Mouse (Mus musculus): ENCODE data around the gene Mcrip1.
"Not testable (repeated sequence)": the region's sequence is repeated elsewhere in the genome, so short reads cannot be mapped to it uniquely, and the experiment has no call there.

Mcrip1 gene

DNA sequence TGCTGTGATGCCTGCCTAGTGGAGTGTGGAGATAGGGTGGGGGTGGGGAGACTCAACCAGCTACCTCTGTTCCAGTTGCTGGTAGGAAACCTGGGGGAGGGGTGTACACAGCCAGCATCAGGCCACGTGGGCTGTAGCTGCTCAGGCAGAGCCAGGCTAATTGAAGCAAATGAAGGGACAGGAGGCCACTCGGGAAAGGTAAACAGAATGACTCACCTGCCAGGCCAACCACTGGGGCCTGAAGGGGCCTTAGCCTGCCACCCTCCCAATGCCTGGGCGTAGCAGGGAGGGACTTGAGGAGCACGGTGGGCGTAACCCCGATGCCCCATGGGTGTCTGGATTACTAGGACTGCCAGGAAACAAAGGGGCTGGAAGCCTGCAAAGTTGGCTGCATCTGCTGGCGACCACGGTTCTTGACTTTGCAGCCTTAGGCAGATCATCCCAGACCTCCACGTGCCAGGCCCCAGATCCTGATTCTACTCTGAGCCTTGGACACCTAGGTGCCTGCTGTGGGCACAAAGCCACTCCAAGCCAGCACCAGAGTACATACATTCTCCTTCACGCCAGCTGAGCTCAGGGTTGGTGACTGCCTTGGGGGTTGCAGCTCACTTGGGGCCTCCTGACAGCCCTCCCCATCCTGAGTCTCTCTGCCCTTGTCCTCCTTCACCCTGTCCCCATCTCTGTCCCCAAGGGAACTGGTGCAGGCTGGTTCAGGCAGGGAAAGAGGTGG, 10.1 kb downstream of the Mcrip1 start:
- DNase-seq = peak; percentile 85

DNA sequence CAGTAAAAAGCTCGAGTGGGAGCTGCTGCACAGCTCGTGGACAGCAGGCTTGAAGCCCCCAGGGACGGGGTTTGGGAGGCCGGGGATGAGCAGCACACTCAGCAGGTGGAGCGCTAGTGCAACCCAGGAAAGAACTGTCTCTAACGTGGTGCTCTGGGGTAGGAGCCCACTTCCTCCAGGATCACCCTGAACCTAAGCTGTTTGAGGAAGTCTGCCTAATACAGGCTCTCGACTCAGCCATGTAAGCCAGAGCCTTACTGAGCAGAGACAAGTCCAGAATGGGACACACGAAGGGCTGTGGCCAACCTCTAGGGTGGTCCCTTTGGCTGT, 10.6 kb downstream of the Mcrip1 start:
- no peak for DNase-seq

DNA sequence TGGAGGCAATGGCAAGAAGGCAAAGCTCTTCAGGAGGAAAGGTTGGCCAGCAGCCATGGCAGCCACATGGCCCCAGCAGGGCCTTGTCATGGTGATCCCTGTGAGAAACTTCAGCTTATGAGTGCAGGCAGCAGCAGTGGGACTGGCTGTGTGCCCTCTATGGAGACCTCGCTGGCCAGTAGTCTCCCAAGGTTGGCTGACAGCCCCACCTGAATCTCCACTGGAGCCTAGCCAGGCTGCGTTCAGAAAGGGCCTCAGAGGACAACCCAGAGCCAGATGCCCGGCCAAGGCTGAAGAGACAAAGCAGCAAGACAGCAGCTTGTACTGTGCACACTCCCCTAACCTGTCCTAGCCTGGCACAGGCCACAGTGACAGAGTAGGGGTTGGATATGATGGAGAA, 11.0 kb downstream of the Mcrip1 start:
- peak; percentile 89 for DNase-seq

DNA sequence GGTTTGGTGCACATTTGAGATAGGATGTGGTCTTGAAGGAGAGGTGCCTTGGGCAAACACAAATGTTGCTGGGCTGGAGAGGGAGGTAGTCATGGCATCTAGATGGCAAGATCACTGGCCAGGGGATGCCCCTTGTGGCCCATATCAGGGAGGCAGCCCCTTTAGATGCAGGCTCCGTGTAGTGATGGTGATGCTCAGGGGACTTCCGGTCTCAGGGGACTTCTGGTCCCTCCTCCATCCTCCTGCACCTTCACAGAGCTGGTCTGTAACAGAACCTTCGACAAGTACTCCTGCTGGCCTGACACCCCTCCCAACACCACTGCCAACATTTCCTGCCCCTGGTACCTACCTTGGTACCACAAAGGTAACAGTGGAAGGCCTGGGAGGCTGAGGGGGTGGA, 13.7 kb downstream of the Mcrip1 start:
- no peak for DNase-seq

GRCm38 (mm10) chr11:120535145-120535544, 14.4 kb downstream of the Mcrip1 start:
- no peak for DNase-seq

DNA sequence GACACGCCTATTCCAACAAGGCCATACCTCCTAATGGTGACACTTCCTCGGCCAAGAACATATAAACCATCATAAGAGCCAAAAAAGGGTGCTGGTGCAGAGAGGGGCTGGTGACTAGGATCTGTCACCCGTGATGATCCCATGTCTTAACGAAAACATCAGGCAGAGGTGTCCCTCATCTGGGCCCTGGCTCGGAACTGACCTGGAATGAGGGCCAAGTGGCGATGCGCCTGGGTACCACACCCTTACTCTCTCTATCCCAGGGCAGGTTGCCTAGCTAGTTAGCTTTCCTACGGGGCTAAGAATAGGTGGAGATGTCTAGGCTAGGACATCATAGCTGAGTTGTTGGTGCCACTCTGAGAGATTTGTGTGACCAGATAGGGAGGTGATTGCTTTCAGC, 15.4 kb downstream of the Mcrip1 start:
- no peak for DNase-seq

- peak; percentile 36 for DNase-seq
Observed at GRCm38 (mm10) chr11:120531646-120532045, 17.9 kb downstream of the Mcrip1 start.

DNA sequence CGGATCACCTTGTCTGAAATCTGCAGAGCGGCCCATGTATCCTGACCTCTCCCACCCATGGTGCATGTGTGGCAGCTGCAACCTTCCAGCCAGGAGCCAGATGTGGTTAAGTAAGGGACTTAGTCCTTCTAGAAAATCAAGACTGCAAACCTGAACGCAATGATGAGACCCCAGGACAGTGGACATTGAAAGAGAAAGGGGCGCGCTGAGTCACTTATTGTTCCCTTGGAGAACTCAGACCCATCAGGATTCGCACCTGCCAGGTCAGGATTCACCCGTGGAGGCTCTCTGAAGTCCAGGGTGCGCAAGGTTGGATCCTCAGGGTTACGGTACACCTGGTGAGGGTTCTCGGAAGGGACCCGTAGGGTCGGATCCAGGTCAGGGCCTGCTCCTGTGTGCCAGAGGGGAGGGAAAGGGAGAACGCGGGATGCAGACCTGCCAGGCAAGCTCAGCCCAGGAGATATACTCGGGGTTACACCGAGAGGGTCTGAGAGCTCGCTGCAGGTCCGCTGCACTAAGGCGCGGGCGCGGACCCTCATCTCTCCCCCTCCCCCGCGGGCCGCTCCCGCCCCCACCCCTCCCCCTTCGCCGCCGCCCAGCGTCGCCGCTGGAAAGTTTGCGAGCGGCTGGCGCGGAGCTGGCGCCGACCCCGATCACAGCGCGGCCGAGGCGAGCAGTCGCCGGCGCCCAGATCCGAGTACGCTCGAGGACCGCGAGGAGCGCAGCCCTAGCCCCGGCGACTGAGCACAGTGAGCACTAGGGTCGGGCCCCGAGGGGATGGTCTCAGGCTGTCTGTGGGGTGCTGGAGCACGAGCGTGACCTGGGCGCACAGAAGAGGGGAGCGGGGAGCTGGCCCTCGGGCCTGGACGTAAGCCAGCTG, 19.2 kb downstream of the Mcrip1 start, which contains the start of gene Gcgr:
Gene Gcgr, plus strand, starts transcription at position 615 of the 880 bp plus-strand sequence.
- no peak for DNase-seq

DNA sequence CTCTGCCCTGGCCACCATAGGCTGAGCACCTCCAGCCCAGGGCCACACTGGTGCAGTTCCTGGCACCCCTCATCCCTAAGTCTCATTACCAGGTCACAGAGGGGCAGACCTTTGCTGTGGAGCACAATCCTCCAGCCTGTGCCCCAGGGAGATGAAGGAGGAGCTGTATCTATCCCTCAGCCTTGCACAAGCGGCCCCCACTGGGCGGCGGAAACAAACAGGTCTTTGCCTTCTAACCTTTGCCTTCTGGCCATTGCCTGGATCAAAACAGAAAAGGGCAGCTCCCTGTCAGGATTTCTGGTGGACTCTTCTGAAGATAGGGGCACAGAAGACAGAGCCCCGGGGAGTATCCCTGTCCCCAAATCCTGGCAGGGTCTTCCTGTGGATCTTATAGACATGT, 20.6 kb downstream of the Mcrip1 start:
- DNase-seq = peak; percentile 56

- DNase-seq = no peak
Observed at GRCm38 (mm10) chr11:120527690-120528354, 21.7 kb downstream of the Mcrip1 start.

- no peak for DNase-seq
Observed at GRCm38 (mm10) chr11:120525959-120526358, 23.6 kb downstream of the Mcrip1 start.

- DNase-seq = no peak
Observed at GRCm38 (mm10) chr11:120522581-120522980, 26.9 kb downstream of the Mcrip1 start.

DNA sequence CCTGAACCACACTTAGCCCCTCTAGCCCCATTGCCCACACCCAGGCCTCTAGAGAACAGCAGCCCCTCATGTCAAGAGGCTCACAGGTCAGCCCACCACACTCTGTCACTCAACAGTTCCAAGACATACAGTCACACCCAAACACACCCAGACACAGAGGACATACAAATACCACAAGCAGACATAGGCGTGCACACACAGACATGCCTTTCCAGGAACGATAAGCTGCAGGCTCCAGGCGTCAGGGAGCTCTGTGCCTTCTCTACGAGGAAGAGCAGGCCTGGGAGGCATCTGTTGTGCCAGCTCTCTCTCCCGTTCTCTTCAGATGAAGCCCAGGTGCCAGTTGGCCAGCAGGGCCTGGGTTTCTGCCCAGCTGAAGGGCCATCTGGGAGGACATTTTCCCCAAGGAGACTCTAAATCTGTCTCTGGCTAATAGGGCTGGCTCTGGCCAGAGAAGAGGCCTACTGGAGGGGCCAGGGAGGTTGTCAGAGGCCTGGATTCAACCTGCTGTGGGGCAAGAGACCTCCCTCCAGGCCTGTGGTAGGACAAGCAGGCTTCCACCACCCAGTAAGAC, 28.5 kb downstream of the Mcrip1 start:
- DNase-seq = no peak

GRCm38 (mm10) chr11:120520498-120520897, 29.0 kb downstream of the Mcrip1 start:
- no peak for DNase-seq

- DNase-seq = no peak
Observed at GRCm38 (mm10) chr11:120519738-120520137, 29.8 kb downstream of the Mcrip1 start.

GRCm38 (mm10) chr11:120518558-120518957, 31.0 kb downstream of the Mcrip1 start:
- DNase-seq = no peak

DNA sequence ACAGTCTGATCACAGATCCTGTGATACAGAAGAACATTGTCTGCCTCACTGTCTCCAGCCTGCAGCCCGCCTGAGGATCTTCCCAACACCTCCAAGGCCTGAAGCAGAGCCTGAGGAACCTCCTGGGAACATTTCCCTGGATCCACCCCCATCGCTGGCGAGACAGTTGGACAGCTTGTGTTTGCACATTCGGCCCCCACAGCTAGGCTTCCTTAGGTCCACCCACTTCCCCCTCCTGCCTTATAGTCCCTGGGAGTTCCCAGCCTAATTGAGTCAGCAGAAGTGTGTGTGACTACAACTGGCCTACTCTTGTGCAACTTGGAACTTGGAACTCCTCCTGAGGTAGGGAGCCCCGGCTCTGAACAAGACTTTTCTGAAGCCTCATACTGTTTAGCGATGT, 31.5 kb downstream of the Mcrip1 start:
- DNase-seq = no peak

- DNase-seq = no peak
Observed at GRCm38 (mm10) chr11:120517147-120517546, 32.4 kb downstream of the Mcrip1 start.

DNA sequence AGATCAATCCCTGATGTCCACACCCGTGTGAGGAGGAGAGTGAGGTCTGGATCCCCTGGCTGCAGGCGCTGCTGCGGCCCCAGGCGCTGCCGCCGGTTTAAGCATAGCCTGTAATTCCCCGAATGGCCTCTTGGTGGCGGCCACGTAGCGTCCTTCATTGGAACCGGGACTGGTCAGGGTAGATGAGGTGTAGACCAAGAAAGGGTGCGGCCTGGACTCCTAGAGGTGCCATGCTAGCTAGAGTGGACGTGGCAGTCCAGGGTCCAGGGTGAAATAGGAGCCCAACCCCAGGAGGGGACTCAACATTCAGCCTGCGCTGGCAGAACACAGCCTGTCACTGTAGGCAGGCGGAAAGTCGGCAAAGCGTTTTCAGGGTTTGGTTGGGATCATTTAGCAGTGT, 33.9 kb downstream of the Mcrip1 start:
- peak; percentile 93 for DNase-seq

- DNase-seq = not testable (repeated sequence)
Observed at GRCm38 (mm10) chr11:120514262-120514661, 35.3 kb downstream of the Mcrip1 start.

GRCm38 (mm10) chr11:120512790-120513453, 36.6 kb downstream of the Mcrip1 start:
- no peak for DNase-seq

DNA sequence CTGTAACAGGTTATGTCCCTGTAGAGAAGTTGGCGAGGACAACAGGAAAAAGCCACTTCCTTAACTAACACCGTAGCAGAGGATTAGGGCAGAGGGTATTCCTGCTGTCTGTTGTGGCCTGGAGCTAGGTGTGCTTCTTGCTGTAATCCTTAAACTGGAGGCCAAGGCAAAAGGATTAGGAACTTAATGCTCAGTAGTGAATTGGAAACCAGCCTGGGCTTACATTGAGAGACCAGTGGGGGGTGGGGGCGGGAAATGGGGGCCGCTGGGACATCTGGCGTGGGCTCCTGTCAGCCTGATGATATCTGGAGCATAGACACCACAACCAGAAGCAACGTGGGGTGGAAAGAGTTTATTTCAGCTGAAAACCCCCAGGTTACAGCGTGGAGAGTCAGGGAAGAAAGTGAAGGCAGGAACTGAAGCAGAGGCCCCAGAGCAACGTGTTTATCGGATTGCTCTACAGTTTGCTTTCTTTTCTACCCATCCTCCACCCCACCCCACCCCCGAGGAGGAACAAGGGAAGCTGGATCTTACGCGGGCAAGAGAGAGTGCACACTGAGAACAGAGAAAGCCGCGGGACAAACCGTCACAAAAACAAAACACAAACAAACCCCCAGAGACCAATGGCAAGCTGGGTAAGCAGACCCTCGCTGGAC, 39.0 kb downstream of the Mcrip1 start:
- no peak for DNase-seq
